24 mouse cellular contexts compared by ENCODE assay signal in genomic region chr7:79171782-79172181, GRCm38 (mm10). TPM values are rescaled to one million over a fixed set of nuclear protein-coding genes. Genes with fewer than 3 reads are reported as not detected.
DNase-seq lines count a peak whose midpoint lies in the region; ATAC-seq lines count a peak whose summit lies in the region.
"Had no signal": no experiment of that assay in that cellular context is flagged by ENCODE, and none has a peak within 500 bp of the region (broad histone marks: within the 10 kb centered on the region; RNA-seq: fewer than 3 reads in every experiment).

No protein-coding gene starts in this region.

- WGBS in embryonic facial prominence, embryonic 13.5 days: 91% methylated on average over 1 of the region's 1 CpGs
- 87% methylated on average over 1 of the region's 1 CpGs for WGBS in embryonic facial prominence, embryonic 10.5 days
- 80% methylated on average over 1 of the region's 1 CpGs for WGBS in limb, embryonic 13.5 days
- whole genome bisulfite sequencing in limb, embryonic 10.5 days: 92% methylated on average over 1 of the region's 1 CpGs
- WGBS in embryonic facial prominence, embryonic 15.5 days: 80% methylated on average over 1 of the region's 1 CpGs
- WGBS in liver, embryonic 15.5 days (ENCODE audit: insufficient replicate concordance): 63% methylated on average over 1 of the region's 1 CpGs

- no peak overlapping the region for H3K4me2 ChIP-seq in embryonic facial prominence, embryonic 13.5 days
- no peak overlapping the region for H3K4me2 ChIP-seq in limb, embryonic 13.5 days (replicated peaks)
- no peak overlapping the region for H3K4me2 ChIP-seq in embryonic facial prominence, embryonic 15.5 days (replicated peaks)
- no peak overlapping the region for H3K4me2 ChIP-seq in liver, embryonic 15.5 days
- H3K4me2 ChIP-seq: embryonic facial prominence, embryonic 12.5 days; forebrain, embryonic 13.5 days; heart, embryonic 13.5 days; hindbrain, embryonic 12.5 days had no signal

- H3K36me3 ChIP-seq in embryonic facial prominence, embryonic 13.5 days: no peaks in the 10 kb centered on the region
- no peaks in the 10 kb centered on the region for H3K36me3 ChIP-seq in embryonic facial prominence, embryonic 10.5 days (replicated peaks)
- H3K36me3 ChIP-seq in limb, embryonic 13.5 days: no peaks in the 10 kb centered on the region
- H3K36me3 ChIP-seq in limb, embryonic 10.5 days: no peaks in the 10 kb centered on the region
- H3K36me3 ChIP-seq in embryonic facial prominence, embryonic 15.5 days: no peaks in the 10 kb centered on the region
- H3K36me3 ChIP-seq in liver, embryonic 15.5 days (replicated peaks): no peaks in the 10 kb centered on the region
- H3K36me3 ChIP-seq: embryonic facial prominence, embryonic 12.5 days; G1E; heart, embryonic 13.5 days; hindbrain, embryonic 12.5 days had no signal

- H3K9me3 ChIP-seq in embryonic facial prominence, embryonic 13.5 days: no peaks in the 10 kb centered on the region
- no peaks in the 10 kb centered on the region for H3K9me3 ChIP-seq in embryonic facial prominence, embryonic 10.5 days
- no peaks in the 10 kb centered on the region for H3K9me3 ChIP-seq in limb, embryonic 13.5 days
- H3K9me3 ChIP-seq in limb, embryonic 10.5 days (replicated peaks): no peaks in the 10 kb centered on the region
- no peaks in the 10 kb centered on the region for H3K9me3 ChIP-seq in embryonic facial prominence, embryonic 15.5 days (replicated peaks)
- H3K9me3 ChIP-seq in liver, embryonic 15.5 days (replicated peaks): no peaks in the 10 kb centered on the region
- H3K9me3 ChIP-seq: embryonic facial prominence, embryonic 12.5 days; forebrain, embryonic 13.5 days; G1E; heart, embryonic 13.5 days; hindbrain, embryonic 12.5 days had no signal

- peak overlapping the region; percentile 16; the same call in 1 of the 2 replicates for H3K27ac ChIP-seq in embryonic facial prominence, embryonic 13.5 days
- no peak overlapping the region for H3K27ac ChIP-seq in embryonic facial prominence, embryonic 10.5 days (replicated peaks)
- peak overlapping the region; percentile 44 for H3K27ac ChIP-seq in limb, embryonic 13.5 days
- no peak overlapping the region for H3K27ac ChIP-seq in limb, embryonic 10.5 days
- H3K27ac ChIP-seq in embryonic facial prominence, embryonic 15.5 days (replicated peaks): 0 out of 2 replicates have a peak overlapping the region, but pooled peaks have one; percentile 28
- no peak overlapping the region for H3K27ac ChIP-seq in liver, embryonic 15.5 days (replicated peaks)
- H3K27ac ChIP-seq: embryonic facial prominence, embryonic 12.5 days; forebrain, embryonic 13.5 days; heart, embryonic 13.5 days; hindbrain, embryonic 12.5 days had no signal

- H3K4me3 ChIP-seq in embryonic facial prominence, embryonic 13.5 days: no peak overlapping the region
- H3K4me3 ChIP-seq in embryonic facial prominence, embryonic 10.5 days: no peak overlapping the region
- no peak overlapping the region for H3K4me3 ChIP-seq in limb, embryonic 13.5 days
- no peak overlapping the region for H3K4me3 ChIP-seq in limb, embryonic 10.5 days
- no peak overlapping the region for H3K4me3 ChIP-seq in embryonic facial prominence, embryonic 15.5 days (replicated peaks)
- H3K4me3 ChIP-seq in liver, embryonic 15.5 days (replicated peaks): no peak overlapping the region
- H3K4me3 ChIP-seq: embryonic facial prominence, embryonic 12.5 days; forebrain, embryonic 13.5 days; heart, embryonic 13.5 days; hindbrain, embryonic 12.5 days had no signal

- H3K27me3 ChIP-seq in embryonic facial prominence, embryonic 13.5 days: no peaks in the 10 kb centered on the region
- H3K27me3 ChIP-seq in embryonic facial prominence, embryonic 10.5 days (replicated peaks; ENCODE audit: low read depth, poor library complexity, severe bottlenecking): no peaks in the 10 kb centered on the region
- no peaks in the 10 kb centered on the region for H3K27me3 ChIP-seq in limb, embryonic 13.5 days
- H3K27me3 ChIP-seq in limb, embryonic 10.5 days (ENCODE audit: low read depth, poor library complexity, severe bottlenecking): no peaks in the 10 kb centered on the region
- H3K27me3 ChIP-seq in embryonic facial prominence, embryonic 15.5 days: no peaks in the 10 kb centered on the region
- H3K27me3 ChIP-seq in liver, embryonic 15.5 days: no peaks in the 10 kb centered on the region; the same call in 1 of the 2 replicates
- H3K27me3 ChIP-seq: embryonic facial prominence, embryonic 12.5 days; forebrain, embryonic 13.5 days; hindbrain, embryonic 12.5 days had no signal

- no peak for DNase-seq in embryonic facial prominence, embryonic 10.5 days (ENCODE audit: low spot score)
- DNase-seq in limb, embryonic 10.5 days (ENCODE audit: low spot score): no peak
- no peak for DNase-seq in heart, postnatal 4 days
- no peak for DNase-seq in gastrocnemius, adult 18-20 months (ENCODE audit: low spot score)
- DNase-seq: adrenal gland, postnatal 10 days; B cell, adult 2 months; cerebellum, adult 11 months; cerebellum, adult 8-10 months; cerebellum, postnatal 14 days; embryo, embryonic 11 days; gastrocnemius, postnatal 36 days; heart, adult 11 months; heart, postnatal 36 days had no signal

- H3K9ac ChIP-seq in embryonic facial prominence, embryonic 13.5 days: no peak overlapping the region
- no peak overlapping the region for H3K9ac ChIP-seq in limb, embryonic 13.5 days
- H3K9ac ChIP-seq in embryonic facial prominence, embryonic 15.5 days: no peak overlapping the region
- no peak overlapping the region for H3K9ac ChIP-seq in liver, embryonic 15.5 days
- H3K9ac ChIP-seq: embryonic facial prominence, embryonic 12.5 days; forebrain, embryonic 13.5 days; heart, embryonic 13.5 days; hindbrain, embryonic 12.5 days had no signal

- H3K4me1 ChIP-seq in embryonic facial prominence, embryonic 13.5 days: 0 out of 2 replicates have a peak, but pooled peaks cover 3% of the 10 kb centered on the region
- peaks cover 5% of the 10 kb centered on the region; the same call in 1 of the 2 replicates for H3K4me1 ChIP-seq in embryonic facial prominence, embryonic 10.5 days
- H3K4me1 ChIP-seq in limb, embryonic 13.5 days: no peaks in the 10 kb centered on the region
- H3K4me1 ChIP-seq in limb, embryonic 10.5 days: peaks cover 7% of the 10 kb centered on the region; the same call in 1 of the 2 replicates
- no peaks in the 10 kb centered on the region for H3K4me1 ChIP-seq in embryonic facial prominence, embryonic 15.5 days
- H3K4me1 ChIP-seq in liver, embryonic 15.5 days (replicated peaks): 0 out of 2 replicates have a peak, but pooled peaks cover 4% of the 10 kb centered on the region
- H3K4me1 ChIP-seq: embryonic facial prominence, embryonic 12.5 days; heart, embryonic 13.5 days; hindbrain, embryonic 12.5 days had no signal

- ATAC-seq in embryonic facial prominence, embryonic 13.5 days (ENCODE audit: insufficient number of reproducible peaks, insufficient read depth, low FRiP score, low TSS enrichment, low read depth): no peak
- no peak for ATAC-seq in limb, embryonic 13.5 days (ENCODE audit: low FRiP score, low read depth)
- ATAC-seq in embryonic facial prominence, embryonic 15.5 days (ENCODE audit: insufficient number of reproducible peaks, low FRiP score, low TSS enrichment, low read depth): no peak
- peak; percentile 54 for ATAC-seq in liver, embryonic 15.5 days (ENCODE audit: insufficient read depth)
- ATAC-seq: CD4-positive, CD25-positive, alpha-beta regulatory T cell, adult 4 months; forebrain, embryonic 13.5 days had no signal

RNA-seq across cellular contexts. Expression of gene Mfge8, which starts 22.9 kb away (rescaled TPM):
- polyA plus RNA-seq in embryonic facial prominence, embryonic 13.5 days (2015; fragmentation: Nextera tagmentation; extraction: Ambion mirVana): 145 and 152 TPM in 2 replicates
- polyA plus RNA-seq in embryonic facial prominence, embryonic 10.5 days (2016; fragmentation: Nextera tagmentation; extraction: Ambion mirVana): 131 and 134 TPM in 2 replicates
- 160 and 166 TPM in 2 replicates for polyA plus RNA-seq in limb, embryonic 13.5 days (2015; fragmentation: Nextera tagmentation; extraction: Ambion mirVana)
- polyA plus RNA-seq in limb, embryonic 10.5 days (2016; fragmentation: Nextera tagmentation; extraction: Ambion mirVana): 161 and 176 TPM in 2 replicates
- 175 and 185 TPM in 2 replicates for polyA plus RNA-seq in embryonic facial prominence, embryonic 15.5 days (2015; fragmentation: Nextera tagmentation; extraction: Ambion mirVana)
- 82.5 and 90.8 TPM in 2 replicates for polyA plus RNA-seq in liver, embryonic 15.5 days (2015; fragmentation: Nextera tagmentation; extraction: Ambion mirVana)
- 100 to 1,000 TPM; 177 to 178 TPM for total RNA-seq in heart, postnatal 4 days (2021)
- 10 to 100 TPM; 36.8 to 51.1 TPM for total RNA-seq in gastrocnemius, adult 18-20 months (2021)

RNA-seq across cellular contexts. Expression of gene Hapln3, which starts 41.0 kb away (rescaled TPM):
- polyA plus RNA-seq in embryonic facial prominence, embryonic 13.5 days (2015; fragmentation: Nextera tagmentation; extraction: Ambion mirVana): 4.2 and 5.0 TPM in 2 replicates
- polyA plus RNA-seq in embryonic facial prominence, embryonic 10.5 days (2016; fragmentation: Nextera tagmentation; extraction: Ambion mirVana): 2.3 TPM in 2 replicates
- 1.3 and 1.6 TPM in 2 replicates for polyA plus RNA-seq in limb, embryonic 13.5 days (2015; fragmentation: Nextera tagmentation; extraction: Ambion mirVana)
- polyA plus RNA-seq in limb, embryonic 10.5 days (2016; fragmentation: Nextera tagmentation; extraction: Ambion mirVana): 1.9 and 2.3 TPM in 2 replicates
- 4.1 and 4.5 TPM in 2 replicates for polyA plus RNA-seq in embryonic facial prominence, embryonic 15.5 days (2015; fragmentation: Nextera tagmentation; extraction: Ambion mirVana)
- polyA plus RNA-seq in liver, embryonic 15.5 days (2015; fragmentation: Nextera tagmentation; extraction: Ambion mirVana): 0.16 and 0.40 TPM in 2 replicates
- total RNA-seq in heart, postnatal 4 days (2021): 1 to 10 TPM in 1 of 2 experiments, under 1 TPM in 1; 0.92 to 1.3 TPM
- total RNA-seq in gastrocnemius, adult 18-20 months (2021): under 1 TPM; 0.45 to 0.48 TPM
- total RNA-seq: common myeloid progenitor, adult 5-6 weeks had no signal
- polyA plus RNA-seq: CD4-positive, CD25-positive, alpha-beta regulatory T cell, adult 4 months; G1E had no signal

Comparison
In these comparisons a context has a peak if more than half of its experiments do, and no peak if none do; other contexts are left out.
1. H3K27ac ChIP-seq: peak in embryonic facial prominence, embryonic 13.5 days (single experiment), limb, embryonic 13.5 days (single experiment) and embryonic facial prominence, embryonic 15.5 days (single experiment); none in embryonic facial prominence, embryonic 10.5 days (single experiment), limb, embryonic 10.5 days (single experiment) and liver, embryonic 15.5 days (single experiment).